Mouse (Mus musculus): ENCODE results near the gene Stpg3. TPM values are rescaled to one million over a fixed set of nuclear protein-coding genes. Genes with fewer than 3 reads are reported as not detected.

Gene Stpg3
- polyA plus RNA-seq, 1 experiment from 2014 or later = not detected

DNA sequence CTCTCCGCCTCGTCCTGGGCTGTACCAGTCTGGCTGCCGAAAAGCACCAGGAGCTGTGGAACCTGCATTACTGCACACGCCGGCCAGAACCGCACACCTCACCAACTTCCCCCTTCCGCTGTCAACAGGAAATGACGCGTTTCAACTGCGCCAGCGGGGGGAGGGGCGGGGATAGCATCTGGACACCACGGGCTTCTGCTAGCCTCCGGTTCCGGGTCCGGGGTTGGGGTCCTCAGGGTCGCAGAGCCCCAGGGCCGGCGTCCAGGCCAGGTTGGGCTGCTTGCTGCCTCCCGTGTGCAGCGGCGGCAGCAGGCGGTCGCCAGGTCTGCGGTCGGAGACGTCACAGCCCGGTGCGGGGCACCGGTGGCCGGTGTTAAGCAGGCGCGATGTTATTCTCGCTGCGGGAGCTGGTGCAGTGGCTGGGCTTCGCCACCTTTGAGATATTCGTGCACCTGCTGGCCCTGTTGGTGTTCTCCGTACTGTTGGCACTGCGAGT is 40.9 kb upstream of the Stpg3 start, which contains the start of gene Tmem203:
Gene Tmem203 (plus strand): TSS at position 156 of the 496 bp plus-strand sequence.
- H3K4me2 ChIP-seq (ENCODE audit: low read depth, low read length) = peak within 1 kb of the TSS; percentile 99
- 0% methylated on average over 38 of the region's 39 CpGs for WGBS
- H3K27me3 ChIP-seq (ENCODE audit: control insufficient read depth, insufficient read depth, low read length) = no peaks in the 10 kb centered on the region; the same call in 1 of the 2 replicates
- peaks cover under 1% of the 10 kb centered on the region; the same call in 1 of the 2 replicates for H3K36me3 ChIP-seq (ENCODE audit: control insufficient read depth, insufficient read depth, low read length)
- peaks cover 12% of the 10 kb centered on the region for H3K4me1 ChIP-seq (ENCODE audit: control insufficient read depth, insufficient read depth, low read length)
- peak; percentile 90 for ATAC-seq (ENCODE audit: low read depth)
- H3K9me3 ChIP-seq (ENCODE audit: control insufficient read depth, low read length) = no peaks in the 10 kb centered on the region
- peak within 1 kb of the TSS; percentile 76 for H3K27ac ChIP-seq (ENCODE audit: low read depth, low read length)
- H3K9ac ChIP-seq (replicated peaks; ENCODE audit: low read depth, low read length) = peak within 1 kb of the TSS; percentile 80
- H3K4me3 ChIP-seq (ENCODE audit: low read depth, low read length) = peak within 1 kb of the TSS; percentile 98

- no peaks in the 10 kb centered on the region for H3K9me3 ChIP-seq (ENCODE audit: control insufficient read depth, low read length)
- peaks cover 11% of the 10 kb centered on the region; the same call in 1 of the 2 replicates for H3K36me3 ChIP-seq (ENCODE audit: control insufficient read depth, insufficient read depth, low read length)
- no peak overlapping the region for H3K4me2 ChIP-seq (ENCODE audit: low read depth, low read length)
- H3K4me1 ChIP-seq (ENCODE audit: control insufficient read depth, insufficient read depth, low read length) = peaks cover 12% of the 10 kb centered on the region
- no peaks in the 10 kb centered on the region; the same call in 1 of the 2 replicates for H3K27me3 ChIP-seq (ENCODE audit: control insufficient read depth, insufficient read depth, low read length)
- H3K4me3 ChIP-seq (ENCODE audit: low read depth, low read length) = no peak overlapping the region
- H3K27ac ChIP-seq (ENCODE audit: low read depth, low read length) = no peak overlapping the region
- no peak for ATAC-seq (ENCODE audit: low read depth)
- no peak overlapping the region for H3K9ac ChIP-seq (replicated peaks; ENCODE audit: low read depth, low read length)
- WGBS = 94% methylated on average over 1 of the region's 1 CpGs
Observed at GRCm38 (mm10) chr2:25252331-25252730, 37.9 kb upstream of the Stpg3 start.

GRCm38 (mm10) chr2:25246183-25247072 is 32.0 kb upstream of the Stpg3 start, which contains the start of gene AL732309.1:
Gene AL732309.1, minus strand, starts transcription at chr2:25246863.
- H3K27me3 ChIP-seq (ENCODE audit: control insufficient read depth, insufficient read depth, low read length) = no peaks in the 10 kb centered on the region
- no peak within 1 kb of the TSS for H3K9ac ChIP-seq (replicated peaks; ENCODE audit: low read depth, low read length)
- H3K4me1 ChIP-seq (ENCODE audit: control insufficient read depth, insufficient read depth, low read length) = peaks cover 3% of the 10 kb centered on the region; the same call in 1 of the 2 replicates
- H3K27ac ChIP-seq (ENCODE audit: low read depth, low read length) = no peak within 1 kb of the TSS
- ATAC-seq (ENCODE audit: low read depth) = no peak
- H3K4me2 ChIP-seq (ENCODE audit: low read depth, low read length) = no peak within 1 kb of the TSS
- H3K4me3 ChIP-seq (ENCODE audit: low read depth, low read length) = no peak within 1 kb of the TSS
- H3K36me3 ChIP-seq (ENCODE audit: control insufficient read depth, insufficient read depth, low read length) = peaks cover 18% of the 10 kb centered on the region
- H3K9me3 ChIP-seq (ENCODE audit: control insufficient read depth, low read length) = no peaks in the 10 kb centered on the region
- 93% methylated on average over 10 of the region's 10 CpGs for WGBS

GRCm38 (mm10) chr2:25244144-25244543 is 29.7 kb upstream of the Stpg3 start:
- WGBS = 91% methylated on average over 4 of the region's 4 CpGs
- Histone ChIP-seq H3K36me3 (ENCODE audit: control insufficient read depth, insufficient read depth, low read length) (peaks cover 11% of the 10 kb centered on the region), H3K9ac (replicated peaks; ENCODE audit: low read depth, low read length) (no peak overlapping the region), H3K9me3 (ENCODE audit: control insufficient read depth, low read length) (no peaks in the 10 kb centered on the region), H3K4me3 (ENCODE audit: low read depth, low read length) (no peak overlapping the region), H3K4me2 (ENCODE audit: low read depth, low read length) (no peak overlapping the region), H3K27ac (ENCODE audit: low read depth, low read length) (no peak overlapping the region), H3K4me1 (ENCODE audit: control insufficient read depth, insufficient read depth, low read length) (peaks cover 5% of the 10 kb centered on the region; the same call in 1 of the 2 replicates), H3K27me3 (ENCODE audit: control insufficient read depth, insufficient read depth, low read length) (no peaks in the 10 kb centered on the region)
- ATAC-seq (ENCODE audit: low read depth) = no peak

DNA sequence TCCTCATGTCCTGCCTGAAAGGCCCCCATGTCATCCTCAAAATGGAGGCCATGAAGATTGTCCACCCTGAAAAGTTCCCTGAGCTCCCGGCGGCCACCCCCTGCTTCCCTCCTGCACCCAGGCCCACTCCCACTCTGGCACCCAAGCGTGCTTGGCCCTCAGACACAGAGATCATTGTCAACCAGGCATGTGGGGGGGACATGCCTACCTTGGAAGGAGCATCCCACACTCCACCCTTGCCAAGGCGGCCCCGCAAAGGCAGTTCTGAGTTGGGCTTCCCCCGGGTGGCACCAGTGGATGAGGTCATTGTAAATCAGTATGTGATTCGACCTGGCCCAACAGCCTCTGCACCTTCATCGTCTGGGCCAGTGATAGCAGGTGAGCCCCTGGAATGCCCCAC is 28.9 kb upstream of the Stpg3 start:
- no peak overlapping the region for H3K27ac ChIP-seq (ENCODE audit: low read depth, low read length)
- H3K9ac ChIP-seq (replicated peaks; ENCODE audit: low read depth, low read length) = peak overlapping the region; percentile 78
- H3K36me3 ChIP-seq (ENCODE audit: control insufficient read depth, insufficient read depth, low read length) = peaks cover 7% of the 10 kb centered on the region; the same call in 1 of the 2 replicates
- peak overlapping the region; percentile 81 for H3K4me2 ChIP-seq (ENCODE audit: low read depth, low read length)
- WGBS = 84% methylated on average over 8 of the region's 8 CpGs
- H3K4me3 ChIP-seq (ENCODE audit: low read depth, low read length) = peak overlapping the region; percentile 69
- no peaks in the 10 kb centered on the region for H3K9me3 ChIP-seq (ENCODE audit: control insufficient read depth, low read length)
- H3K4me1 ChIP-seq (ENCODE audit: control insufficient read depth, insufficient read depth, low read length) = peaks cover 5% of the 10 kb centered on the region; the same call in 1 of the 2 replicates
- no peaks in the 10 kb centered on the region for H3K27me3 ChIP-seq (ENCODE audit: control insufficient read depth, insufficient read depth, low read length)
- ATAC-seq (ENCODE audit: low read depth) = no peak

- Histone ChIP-seq H3K4me3 (ENCODE audit: low read depth, low read length) (peak within 1 kb of the TSS; percentile 69), H3K36me3 (ENCODE audit: control insufficient read depth, insufficient read depth, low read length) (peaks cover 7% of the 10 kb centered on the region; the same call in 1 of the 2 replicates), H3K9ac (replicated peaks; ENCODE audit: low read depth, low read length) (peak within 1 kb of the TSS; percentile 78), H3K4me1 (ENCODE audit: control insufficient read depth, insufficient read depth, low read length) (peaks cover 5% of the 10 kb centered on the region; the same call in 1 of the 2 replicates), H3K4me2 (ENCODE audit: low read depth, low read length) (peak within 1 kb of the TSS; percentile 81), H3K9me3 (ENCODE audit: control insufficient read depth, low read length) (no peaks in the 10 kb centered on the region), H3K27ac (ENCODE audit: low read depth, low read length) (peak within 1 kb of the TSS; percentile 71), H3K27me3 (ENCODE audit: control insufficient read depth, insufficient read depth, low read length) (no peaks in the 10 kb centered on the region)
- ATAC-seq (ENCODE audit: low read depth) = peak; percentile 61
- WGBS = 0% methylated on average over 47 of the region's 59 CpGs
Observed at GRCm38 (mm10) chr2:25242101-25242506, 27.7 kb upstream of the Stpg3 start, which contains the start of the genes Rnf208 and Cysrt1. Gene Rnf208, plus strand, starts transcription at chr2:25242255. Gene Cysrt1, minus strand, starts transcription at chr2:25242452.

GRCm38 (mm10) chr2:25241438-25241775 is 27.0 kb upstream of the Stpg3 start:
- ATAC-seq (ENCODE audit: low read depth) = peak; percentile 7
- 17% methylated on average over 6 of the region's 6 CpGs for whole genome bisulfite sequencing
- H3K4me2 ChIP-seq (ENCODE audit: low read depth, low read length) = peak overlapping the region; percentile 81
- H3K9me3 ChIP-seq (ENCODE audit: control insufficient read depth, low read length) = no peaks in the 10 kb centered on the region
- peaks cover 5% of the 10 kb centered on the region; the same call in 1 of the 2 replicates for H3K4me1 ChIP-seq (ENCODE audit: control insufficient read depth, insufficient read depth, low read length)
- H3K9ac ChIP-seq (replicated peaks; ENCODE audit: low read depth, low read length) = peak overlapping the region; percentile 78
- H3K27ac ChIP-seq (ENCODE audit: low read depth, low read length) = peak overlapping the region; percentile 40; the same call in 1 of the 2 replicates
- H3K36me3 ChIP-seq (ENCODE audit: control insufficient read depth, insufficient read depth, low read length) = peaks cover 3% of the 10 kb centered on the region; the same call in 1 of the 2 replicates
- H3K27me3 ChIP-seq (ENCODE audit: control insufficient read depth, insufficient read depth, low read length) = no peaks in the 10 kb centered on the region
- H3K4me3 ChIP-seq (ENCODE audit: low read depth, low read length) = peak overlapping the region; percentile 69

- peak; percentile 81 for ATAC-seq (ENCODE audit: low read depth)
- Histone ChIP-seq H3K27me3 (ENCODE audit: control insufficient read depth, insufficient read depth, low read length) (no peaks in the 10 kb centered on the region), H3K9me3 (ENCODE audit: control insufficient read depth, low read length) (no peaks in the 10 kb centered on the region), H3K27ac (ENCODE audit: low read depth, low read length) (peak overlapping the region; percentile 40; the same call in 1 of the 2 replicates), H3K36me3 (ENCODE audit: control insufficient read depth, insufficient read depth, low read length) (peaks cover 3% of the 10 kb centered on the region; the same call in 1 of the 2 replicates), H3K9ac (replicated peaks; ENCODE audit: low read depth, low read length) (peak overlapping the region; percentile 78), H3K4me3 (ENCODE audit: low read depth, low read length) (peak overlapping the region; percentile 69), H3K4me1 (ENCODE audit: control insufficient read depth, insufficient read depth, low read length) (peaks cover 5% of the 10 kb centered on the region; the same call in 1 of the 2 replicates), H3K4me2 (ENCODE audit: low read depth, low read length) (peak overlapping the region; percentile 81)
- WGBS = 2% methylated on average over 29 of the region's 29 CpGs
Observed at GRCm38 (mm10) chr2:25240723-25241437, 26.4 kb upstream of the Stpg3 start.
